Mouse (Mus musculus) CD4-positive, CD25-positive, alpha-beta regulatory T cell, adult 4 months (primary cell): Measurements from ENCODE around the gene Cat. TPM values are rescaled to one million over a fixed set of nuclear protein-coding genes. Genes with fewer than 3 reads are reported as not detected.

Source experiments
- ATAC-seq: one replicate; pipeline ENCODE4 v1.8.0; 2017
- polyA plus RNA-seq, 2 experiments: library from polyadenylated mRNA; unstranded; fragments of 100-300 nt; shearing (Covaris generic); gene quantifications; one replicate each; pipeline ENCODE4 v1.2.1; 2017

Cat gene
- polyA plus RNA-seq, 2 experiments from 2014 or later, result 98.4 to 104 TPM

GRCm38 (mm10) chr2:103435110-103435509 is 49.9 kb downstream of the Cat start:
- ATAC-seq, result no peak

- no peak for ATAC-seq
Measured at GRCm38 (mm10) chr2:103432695-103433275, 52.2 kb downstream of the Cat start.

- ATAC-seq, result no peak
Measured at GRCm38 (mm10) chr2:103430712-103431111, 54.2 kb downstream of the Cat start.

GRCm38 (mm10) chr2:103428356-103428755 is 56.6 kb downstream of the Cat start:
- ATAC-seq, result no peak

GRCm38 (mm10) chr2:103425456-103426063 is 59.4 kb downstream of the Cat start:
- ATAC-seq, result no peak

GRCm38 (mm10) chr2:103424349-103425026 is 60.5 kb downstream of the Cat start:
- ATAC-seq, result no peak

- no peak for ATAC-seq
Measured at GRCm38 (mm10) chr2:103423884-103424283, 61.1 kb downstream of the Cat start.

GRCm38 (mm10) chr2:103420650-103421507 is 64.1 kb downstream of the Cat start:
- ATAC-seq, result no peak

- no peak for ATAC-seq
Measured at GRCm38 (mm10) chr2:103415774-103416173, 69.2 kb downstream of the Cat start.

GRCm38 (mm10) chr2:103413381-103413780 is 71.6 kb downstream of the Cat start:
- no peak for ATAC-seq

GRCm38 (mm10) chr2:103411816-103412215 is 73.1 kb downstream of the Cat start:
- no peak for ATAC-seq

- no peak for ATAC-seq
Measured at GRCm38 (mm10) chr2:103411348-103411747, 73.6 kb downstream of the Cat start, which contains the start of gene Elf5. Gene Elf5, plus strand, starts transcription at chr2:103411688.

GRCm38 (mm10) chr2:103406239-103406638 is 78.7 kb downstream of the Cat start:
- ATAC-seq, result no peak

Other genes with a start within 250 kb of the Cat start
- gene Ehf, start 181.9 kb downstream of the Cat start, polyA plus RNA-seq, result under 1 TPM; 0.20 to 0.80 TPM
- not detected for gene Elf5, start 73.5 kb downstream of the Cat start, polyA plus RNA-seq
- 1 to 10 TPM; 6.1 to 9.8 TPM for gene Abtb2, start 81.2 kb upstream of the Cat start, polyA plus RNA-seq